ENCODE assay signal across 9 mouse cellular contexts in the genomic region with DNA sequence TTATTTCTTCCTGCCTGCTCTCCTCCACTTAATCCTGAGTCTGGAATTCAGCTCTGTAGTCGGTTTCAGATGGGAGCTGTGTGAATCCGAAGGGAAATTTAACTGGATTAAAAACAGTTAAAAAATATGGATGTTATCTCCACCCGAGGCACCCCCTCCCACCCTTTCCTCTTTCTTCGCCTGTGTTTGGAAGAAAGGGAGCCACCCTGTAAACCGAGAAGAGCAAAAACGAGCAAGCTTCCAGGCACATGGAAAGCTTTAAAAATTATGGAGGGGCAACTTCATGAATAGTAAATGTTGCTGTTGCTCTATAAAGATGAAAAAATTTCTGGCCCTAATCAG. TPM values are rescaled to one million over a fixed set of nuclear protein-coding genes. Genes with fewer than 3 reads are reported as not detected.
DNase-seq lines count a peak whose midpoint lies in the region; ATAC-seq and TF ChIP-seq lines count a peak whose summit lies in the region.
"Had no signal": no experiment of that assay in that cellular context is flagged by ENCODE, and none has a peak within 500 bp of the region (broad histone marks: within the 10 kb centered on the region; RNA-seq: fewer than 3 reads in every experiment).

No protein-coding gene starts in this region.

- 13% methylated on average over 6 of the region's 6 CpGs for WGBS in kidney, postnatal 0 days
- 18% methylated on average over 6 of the region's 6 CpGs for WGBS in forebrain, embryonic 10.5 days
- WGBS in intestine, postnatal 0 days: 38% methylated on average over 6 of the region's 6 CpGs

- H3K27me3 ChIP-seq in kidney, postnatal 0 days (ENCODE audit: insufficient read depth, low read length): no peaks in the 10 kb centered on the region
- H3K27me3 ChIP-seq in forebrain, embryonic 10.5 days (ENCODE audit: poor library complexity, severe bottlenecking): peaks cover 9% of the 10 kb centered on the region
- H3K27me3 ChIP-seq in intestine, postnatal 0 days (replicated peaks; ENCODE audit: control insufficient read depth, insufficient read depth, low read length): no peaks in the 10 kb centered on the region
- H3K27me3 ChIP-seq in myocyte (ENCODE audit: control insufficient read depth, insufficient read depth, insufficient read length): no peaks in the 10 kb centered on the region

- no peaks in the 10 kb centered on the region for H3K9me3 ChIP-seq in kidney, postnatal 0 days (replicated peaks; ENCODE audit: low read length)
- H3K9me3 ChIP-seq in forebrain, embryonic 10.5 days: no peaks in the 10 kb centered on the region
- no peaks in the 10 kb centered on the region for H3K9me3 ChIP-seq in intestine, postnatal 0 days (ENCODE audit: control insufficient read depth)

- peak overlapping the region; percentile 70 for H3K4me2 ChIP-seq in kidney, postnatal 0 days (ENCODE audit: low read length)
- peak overlapping the region; percentile 74 for H3K4me2 ChIP-seq in intestine, postnatal 0 days (replicated peaks; ENCODE audit: low read depth)
- peak overlapping the region; percentile 87 for H3K4me2 ChIP-seq in myocyte (ENCODE audit: low read depth)

- peak overlapping the region; percentile 7 for H3ac ChIP-seq in myocyte (ENCODE audit: control insufficient read depth, insufficient read length)

- DNase-seq in kidney, postnatal 0 days (ENCODE audit: low spot score): no peak
- no peak for DNase-seq in kidney, postnatal 36 days
- no peak for DNase-seq in forebrain, embryonic 10.5 days (ENCODE audit: extremely low spot score, low spot score)
- DNase-seq in left cerebral cortex, adult 11 months (ENCODE audit: low spot score): no peak
- DNase-seq in adrenal gland, adult 18-20 months (ENCODE audit: low spot score in 2 of 2): no peak
- no peak for DNase-seq in adrenal gland, adult 8-10 months

- H3K27ac ChIP-seq in kidney, postnatal 0 days: no peak overlapping the region
- peak overlapping the region; percentile 86; the same call in 1 of the 2 replicates for H3K27ac ChIP-seq in forebrain, embryonic 10.5 days
- H3K27ac ChIP-seq in intestine, postnatal 0 days (ENCODE audit: low read depth, low read length): no peak overlapping the region

- peak overlapping the region; percentile 49 for H3K4me3 ChIP-seq in kidney, postnatal 0 days (replicated peaks; ENCODE audit: low read depth, low read length)
- H3K4me3 ChIP-seq in forebrain, embryonic 10.5 days: peak overlapping the region; percentile 59
- H3K4me3 ChIP-seq in intestine, postnatal 0 days (ENCODE audit: low read depth, low read length): peak overlapping the region; percentile 51
- peak overlapping the region; percentile 74 for H3K4me3 ChIP-seq in myocyte

- no peak for TF ChIP-seq POLR2A in myocyte (IDR thresholded peaks at IDR 0.05; ENCODE audit: insufficient read length, low read depth)

- H3K4me1 ChIP-seq in kidney, postnatal 0 days (replicated peaks; ENCODE audit: insufficient read depth, low read length): peaks cover 5% of the 10 kb centered on the region
- peaks cover 50% of the 10 kb centered on the region for H3K4me1 ChIP-seq in forebrain, embryonic 10.5 days
- H3K4me1 ChIP-seq in intestine, postnatal 0 days (replicated peaks; ENCODE audit: control insufficient read depth, insufficient read depth, low read length): no peaks in the 10 kb centered on the region

- no peak for TF ChIP-seq CTCF in kidney, postnatal 0 days (IDR thresholded peaks at IDR 0.05; ENCODE audit: low read depth)
- TF ChIP-seq CTCF in intestine, postnatal 0 days (IDR thresholded peaks at IDR 0.05; ENCODE audit: low read depth): no peak

- H3K9ac ChIP-seq in kidney, postnatal 0 days (ENCODE audit: low read depth, low read length): peak overlapping the region; percentile 49
- peak overlapping the region; percentile 47 for H3K9ac ChIP-seq in intestine, postnatal 0 days (ENCODE audit: low read depth, low read length)

- peaks cover 29% of the 10 kb centered on the region for H3K79me2 ChIP-seq in myocyte (ENCODE audit: control insufficient read depth, insufficient read depth)

- ATAC-seq in kidney, postnatal 0 days (replicated peaks; ENCODE audit: low FRiP score, low read depth): no peak
- no peak for ATAC-seq in intestine, postnatal 0 days

- H3K36me3 ChIP-seq in kidney, postnatal 0 days (ENCODE audit: insufficient read depth, low read length): no peaks in the 10 kb centered on the region
- H3K36me3 ChIP-seq in forebrain, embryonic 10.5 days (replicated peaks): 0 out of 2 replicates have a peak, but pooled peaks cover under 1% of the 10 kb centered on the region
- peaks cover 7% of the 10 kb centered on the region; the same call in 1 of the 2 replicates for H3K36me3 ChIP-seq in intestine, postnatal 0 days (ENCODE audit: control insufficient read depth, insufficient read depth)
- H3K36me3 ChIP-seq in myocyte (ENCODE audit: control insufficient read depth, insufficient read depth): no peaks in the 10 kb centered on the region

TF ChIP-seq in myocyte, 11 proteins besides CTCF, POLR2A, EP300 and RAD21:
- no peak for TF ChIP-seq E2F4 (IDR thresholded peaks at IDR 0.05; ENCODE audit: insufficient read depth)

RNA-seq across cellular contexts. Expression of a gene that starts 57.4 kb away (rescaled TPM):
- polyA plus RNA-seq in kidney, postnatal 0 days (2015; fragmentation: Nextera tagmentation; extraction: Ambion mirVana): 0.08 TPM in 1 of 2 replicates, not detected in the other
- not detected in 2 replicates for polyA plus RNA-seq in forebrain, embryonic 10.5 days (2016; fragmentation: Nextera tagmentation; extraction: Ambion mirVana)
- 0.57 and 0.63 TPM in 2 replicates for polyA plus RNA-seq in intestine, postnatal 0 days (2015; fragmentation: Nextera tagmentation; extraction: Ambion mirVana)
- not detected for polyA plus RNA-seq in myocyte (2012; fragmentation: generic; extraction: Trizol)
- total RNA-seq in adrenal gland, adult 18-20 months (2021): not detected
- total RNA-seq in adrenal gland, adult 8-10 months (2022): under 1 TPM in 1 of 4 experiments, not detected in 3; 0.46 TPM
- total RNA-seq: ES-E14 had no signal
